Mouse (Mus musculus) ES-Bruce4 (cell line): ENCODE measurements at regions not wholly inside any gene's neighbourhood (a gene's known extent, or its start where the extent isn't known, plus 50 kb on each side); places are given as distances from the start of the nearest gene placed in this dataset.

ENCODE experiments used
- EP300 ChIP-seq: IDR thresholded peaks from 2 replicates; pipeline ENCODE4 v1.6.1; 2011; ENCODE audit warnings: low read depth, low read length; ENCODE audit not compliant: insufficient read depth
- POLR2A ChIP-seq: IDR thresholded peaks from one replicate; pipeline ENCODE4 v1.8.1; 2011; ENCODE audit warnings: low read length; ENCODE audit not compliant: insufficient read depth

GRCm38 (mm10) chr1:181291202-181291601, 61.2 kb upstream of the Cnih3 start:
- TF ChIP-seq POLR2A (no peak), EP300 (no peak)
